Mouse (Mus musculus) urinary bladder, postnatal 4 days (tissue): ENCODE results near the gene C1qc.

ENCODE experiments used
- DNase-seq, 2 experiments: peaks; one replicate each; pipeline ENCODE4 v3.0.0; 2021 to 2022; ENCODE audit warnings: low spot score in 2 of 2

Gene C1qc

DNA sequence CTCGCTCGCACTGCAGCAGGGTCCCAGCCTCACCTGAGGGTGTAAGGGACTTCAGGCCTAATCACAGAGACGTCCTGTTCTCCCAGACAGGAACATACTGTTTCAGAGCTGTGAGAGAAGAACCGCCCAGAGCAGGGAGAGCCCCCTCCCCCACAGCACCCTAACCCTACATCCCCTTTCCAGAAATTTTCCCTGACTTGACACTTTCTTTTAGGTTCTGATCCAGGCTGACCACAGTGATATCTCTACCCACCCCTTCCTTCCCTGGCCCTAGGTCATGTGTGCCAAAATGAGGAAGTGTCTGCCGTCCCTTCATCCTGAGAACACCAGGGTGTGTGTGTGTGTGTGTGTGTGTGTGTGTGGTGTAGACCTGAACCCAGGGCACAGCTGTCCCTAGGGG is at the start of gene C1qc:
Gene C1qc, minus strand, starts transcription at position 255 of the 400 bp plus-strand sequence.
- no peak for DNase-seq

DNA sequence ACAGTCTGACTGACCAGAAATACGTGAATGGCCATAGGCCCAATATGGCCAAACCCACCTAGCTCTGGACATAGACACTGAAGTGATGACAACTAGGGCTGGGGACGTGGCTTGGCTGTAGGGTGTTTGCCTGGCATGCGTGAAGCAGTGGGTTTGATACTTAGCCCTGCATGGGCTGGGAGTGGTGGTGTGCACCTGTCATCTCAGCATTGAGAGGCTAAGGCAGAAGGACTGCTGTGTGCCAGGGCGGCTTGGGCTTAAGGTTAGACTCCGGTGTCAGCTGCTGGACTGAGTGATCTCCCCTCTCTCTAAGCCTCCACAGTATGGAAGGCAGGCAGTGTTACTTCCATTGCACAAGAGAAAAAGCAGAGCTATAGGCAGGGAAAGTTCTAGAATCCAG is 45.1 kb upstream of the C1qc start:
- DNase-seq = no peak

DNA sequence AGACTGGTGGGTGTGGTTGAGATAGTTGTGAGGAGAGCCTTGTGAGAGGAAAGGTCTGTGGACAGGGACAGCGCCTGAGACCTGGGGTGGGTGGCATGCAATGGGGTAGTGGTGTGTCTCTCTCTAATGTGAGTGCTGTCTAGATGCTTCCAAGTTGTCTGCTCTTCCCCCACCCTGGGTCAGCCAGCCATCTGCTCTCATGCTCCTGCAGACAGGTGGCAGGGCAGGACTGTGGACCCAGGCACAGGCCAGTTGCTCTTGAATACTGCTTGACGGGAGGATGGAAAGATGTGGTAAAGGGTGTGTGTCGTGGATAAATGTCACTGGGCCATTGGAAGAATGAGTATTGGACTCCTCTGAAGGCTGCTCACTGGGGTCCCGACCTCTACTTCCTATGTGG is 44.5 kb upstream of the C1qc start:
- DNase-seq = no peak

DNA sequence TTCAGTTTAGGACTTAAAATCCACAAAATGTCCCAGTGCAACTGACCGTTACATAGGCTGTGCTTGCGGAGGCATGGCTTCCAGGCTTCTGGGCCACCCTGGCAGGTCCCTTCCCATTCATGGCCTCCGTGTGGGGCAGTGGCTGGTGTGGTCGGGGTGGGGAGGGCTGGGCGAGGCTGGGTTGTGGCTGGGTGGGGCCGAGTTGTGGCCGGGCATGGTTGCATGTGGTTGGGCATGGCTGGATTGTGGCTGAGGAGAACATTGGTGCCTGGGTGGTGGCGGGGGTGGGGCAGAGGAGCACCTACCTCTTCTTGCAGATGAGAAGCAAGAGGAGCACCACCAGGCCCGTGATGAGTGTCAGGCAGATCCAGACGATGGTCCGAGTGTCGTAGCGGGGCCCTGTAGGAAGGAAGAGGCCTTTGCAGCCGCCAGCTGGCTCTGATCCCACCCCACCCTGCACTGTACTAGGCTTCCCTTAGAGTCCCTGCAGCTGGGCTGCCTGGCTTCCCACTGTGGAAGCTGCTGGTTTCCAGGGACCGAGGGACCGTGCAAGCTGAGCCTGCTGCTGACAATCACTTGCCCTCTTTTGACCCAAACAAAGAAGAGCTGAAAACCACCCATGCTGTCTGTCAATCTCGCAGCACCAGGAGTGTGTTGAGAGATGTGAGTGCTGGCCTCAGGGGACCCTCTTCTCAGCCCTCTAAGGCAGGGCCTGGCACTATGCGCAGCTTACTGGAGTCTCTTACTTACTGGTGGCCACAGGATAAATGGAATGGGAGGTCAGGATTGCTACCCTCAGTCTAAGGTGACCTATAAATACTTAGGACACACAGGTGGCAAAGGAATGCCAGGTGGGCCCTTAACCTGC is 42.1 kb upstream of the C1qc start:
- DNase-seq = no peak

DNA sequence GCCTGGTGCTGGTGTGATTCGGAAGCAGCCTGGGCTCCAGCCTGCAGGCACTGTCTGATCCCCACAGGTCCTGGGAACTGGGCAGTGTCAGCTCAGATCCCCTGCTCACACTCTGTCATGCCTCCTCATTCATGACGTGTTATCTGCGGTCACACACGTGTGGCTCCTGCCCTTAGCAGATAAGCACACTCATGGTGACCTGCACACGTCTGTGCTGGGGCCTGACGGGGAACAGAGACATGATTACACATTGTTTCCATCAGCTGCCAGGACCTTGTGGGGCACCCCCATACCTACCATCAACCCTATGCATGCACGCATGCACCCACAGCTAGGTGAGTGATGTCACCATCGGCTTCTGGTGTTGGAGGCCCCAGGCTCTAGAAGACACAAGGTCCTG is 37.6 kb upstream of the C1qc start:
- no peak for DNase-seq

DNA sequence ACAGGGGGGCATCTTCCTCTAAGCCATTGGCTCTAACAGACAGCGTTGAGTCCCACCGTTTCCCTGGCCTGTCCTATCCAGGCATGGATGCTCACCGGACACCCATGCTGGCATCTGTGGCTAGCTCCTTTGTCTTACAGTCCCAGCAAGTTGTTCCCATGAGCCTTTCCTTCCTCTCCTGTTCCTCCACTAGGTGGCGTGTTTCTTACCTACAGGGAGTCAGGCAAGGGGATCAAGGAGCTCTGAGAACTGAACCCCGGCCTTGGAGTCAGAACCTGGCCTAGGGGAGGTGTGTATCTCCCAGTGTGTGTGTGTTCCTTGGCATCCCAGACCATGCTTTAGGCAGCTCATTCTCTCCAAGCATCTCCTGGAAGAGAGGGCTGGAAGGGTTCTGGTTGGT is 36.1 kb upstream of the C1qc start:
- no peak for DNase-seq

DNA sequence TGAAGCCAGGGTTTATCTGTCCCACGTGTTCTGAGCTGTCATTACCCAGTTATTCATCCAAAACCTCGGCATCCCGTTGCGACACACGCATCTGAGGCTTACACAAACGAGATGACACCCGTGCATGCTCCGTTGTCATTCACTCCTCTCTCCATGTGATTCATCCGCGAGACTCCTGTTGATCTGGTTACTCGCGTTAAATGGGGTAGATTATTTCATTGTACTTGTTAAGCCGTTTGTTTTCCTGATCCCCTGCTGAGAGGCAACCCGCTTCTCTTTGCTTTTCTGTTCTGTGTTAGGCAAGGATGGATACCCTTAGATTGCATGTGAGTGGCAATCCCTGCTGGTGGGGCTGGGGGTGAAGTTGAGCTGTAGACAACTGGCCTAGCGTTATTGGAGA is 32.9 kb upstream of the C1qc start:
- DNase-seq = no peak

DNA sequence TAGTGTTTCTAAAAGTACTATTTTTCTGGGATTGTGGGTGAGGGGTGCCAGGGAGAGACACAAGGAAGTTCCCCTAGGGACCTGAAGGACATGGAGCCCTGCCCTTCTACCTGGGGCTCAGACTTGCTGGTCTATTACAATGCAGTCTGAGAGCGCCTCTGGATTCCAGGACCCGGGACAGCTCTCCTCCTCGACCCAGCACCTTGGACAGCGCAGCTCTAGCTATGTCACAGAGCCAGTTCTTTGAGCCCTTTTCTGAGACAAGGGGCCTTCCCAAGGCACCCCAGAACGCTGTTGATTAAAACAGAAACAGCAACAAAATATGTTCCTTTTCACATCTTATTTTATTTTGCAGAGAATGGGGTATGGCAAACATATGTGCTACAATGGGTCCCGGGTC is 31.7 kb upstream of the C1qc start:
- DNase-seq = peak; percentile 44 to 76

DNA sequence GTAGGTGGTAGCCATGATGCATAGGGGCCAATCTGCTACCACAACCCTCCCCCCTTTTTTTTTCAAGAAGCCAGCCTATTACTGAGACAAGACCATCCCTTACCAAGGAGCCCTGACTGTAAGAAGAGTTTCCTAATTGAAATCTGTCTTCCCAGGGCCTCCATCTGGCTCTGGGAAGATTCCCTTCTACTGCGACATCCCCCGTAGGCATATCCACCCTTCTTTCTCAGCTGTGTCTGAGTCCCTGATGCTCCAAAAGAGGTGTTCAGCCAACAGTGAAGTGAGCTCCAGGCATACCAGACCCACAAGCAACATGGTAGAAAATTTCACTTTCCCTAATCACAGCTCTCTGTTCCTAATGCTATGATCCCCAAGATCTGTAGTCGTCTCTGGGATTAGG is 26.7 kb upstream of the C1qc start:
- no peak for DNase-seq

DNA sequence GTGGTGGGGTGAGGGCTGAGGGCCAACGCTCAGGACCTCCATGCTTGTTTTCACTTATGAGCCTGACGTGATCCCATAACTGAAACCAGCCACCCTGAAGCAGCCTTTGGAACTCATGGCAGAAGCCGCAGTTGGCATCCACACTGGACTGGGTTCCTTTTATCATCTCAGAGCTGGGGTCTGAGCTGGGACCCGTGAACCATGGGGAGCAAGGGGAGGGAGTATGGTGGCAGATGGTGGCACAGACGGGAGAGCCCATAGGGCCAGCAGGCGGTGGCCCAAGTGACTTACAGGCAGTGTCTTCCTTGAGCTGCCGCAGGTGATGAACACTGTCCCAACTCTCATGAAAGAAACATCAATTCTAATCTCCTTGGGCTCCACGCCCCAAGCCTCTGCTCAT is 26.0 kb upstream of the C1qc start:
- DNase-seq = no peak

DNA sequence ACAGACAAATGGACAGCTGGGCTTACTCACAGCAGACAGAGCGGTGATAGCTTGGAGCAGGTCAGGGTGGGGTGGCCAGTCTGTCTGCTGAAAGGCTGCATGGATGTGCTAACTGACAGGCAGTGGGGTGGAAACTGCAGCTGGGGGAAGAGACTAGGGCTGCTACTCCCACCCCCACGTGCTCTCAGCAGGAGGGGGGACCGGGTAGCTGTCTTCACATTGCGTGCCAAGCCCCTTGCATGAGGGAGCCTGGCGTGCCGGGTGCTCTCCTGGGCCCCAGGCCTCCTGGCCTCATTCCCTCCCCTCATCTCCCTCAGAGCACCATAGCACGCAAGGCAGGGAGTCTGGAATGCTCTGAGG is 24.3 kb upstream of the C1qc start:
- no peak for DNase-seq

DNA sequence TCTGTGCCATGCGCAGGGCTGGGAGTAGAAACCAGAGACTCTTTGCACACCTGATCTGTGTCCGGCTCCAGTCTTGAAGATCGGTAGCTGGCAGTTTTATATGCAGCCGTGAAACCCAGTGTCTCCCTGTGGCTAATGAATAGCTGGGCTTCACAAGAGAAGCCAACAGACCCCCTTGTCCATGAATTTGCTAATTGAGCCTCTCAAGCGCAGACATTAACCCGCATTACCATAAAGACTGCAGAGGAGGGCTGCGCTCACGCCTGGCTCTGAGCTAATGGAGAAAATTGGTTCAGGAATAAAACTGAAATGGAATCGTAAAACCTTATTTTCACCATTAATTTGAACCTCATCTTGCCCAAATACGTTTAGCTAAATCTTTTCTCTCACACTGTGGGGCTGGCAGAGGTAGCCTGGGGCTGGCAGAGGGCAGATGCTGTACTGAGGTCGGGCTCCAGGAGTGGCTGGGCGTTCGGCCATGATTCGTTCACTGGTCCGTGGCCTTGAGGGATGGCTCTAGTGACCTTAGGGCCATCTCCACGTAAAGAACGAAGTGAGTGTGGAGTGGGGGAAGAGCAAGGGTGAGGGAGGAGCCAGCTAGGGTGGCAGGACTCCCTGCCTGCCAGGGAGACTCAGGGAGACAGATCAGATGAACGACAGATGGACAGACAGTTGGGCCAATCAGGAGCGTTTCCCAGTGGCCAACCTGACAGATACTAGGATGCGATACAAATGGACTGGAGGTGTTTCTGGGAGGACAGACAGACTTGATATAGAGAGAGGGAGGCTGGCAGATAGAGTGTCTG is 23.7 kb upstream of the C1qc start:
- DNase-seq = no peak

DNA sequence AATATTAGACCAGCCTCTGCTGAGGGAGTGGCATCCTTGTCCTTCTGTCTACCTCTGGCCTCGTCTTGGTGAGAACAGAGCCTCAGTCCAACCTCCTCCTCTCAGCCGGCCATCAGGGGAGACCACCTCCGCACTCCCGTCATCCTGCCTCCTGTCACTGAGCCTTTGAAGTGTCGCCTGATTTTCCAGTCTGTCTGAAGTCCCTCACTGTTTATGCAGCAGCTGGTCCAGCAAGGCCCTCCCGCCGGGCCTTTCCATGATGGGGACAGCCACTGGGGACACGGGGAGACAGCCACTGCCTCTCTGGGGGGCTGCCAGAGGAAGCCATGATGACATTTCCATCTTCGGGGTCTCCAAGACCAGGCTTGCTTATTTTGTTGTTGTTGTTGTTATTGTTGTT is 20.0 kb upstream of the C1qc start:
- no peak for DNase-seq

DNA sequence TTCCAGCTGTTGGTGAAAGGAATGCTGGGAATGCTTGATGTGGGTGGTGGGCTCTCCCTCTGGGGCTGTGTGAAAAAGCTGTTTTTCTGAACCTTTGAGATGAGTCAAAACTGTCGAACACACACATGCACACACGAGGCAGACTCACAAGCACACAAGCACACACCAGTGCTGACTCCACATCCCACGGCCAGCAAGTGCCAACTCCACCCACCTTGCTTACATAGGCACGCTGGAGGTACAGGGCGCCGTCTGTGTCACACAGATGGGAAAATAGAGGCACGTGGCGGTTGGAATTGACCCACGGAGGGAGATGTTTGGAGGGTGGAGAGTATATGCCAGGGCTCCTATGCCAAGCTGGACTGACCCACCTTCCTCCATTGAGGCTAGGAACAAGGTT is 18.9 kb upstream of the C1qc start:
- no peak for DNase-seq

DNA sequence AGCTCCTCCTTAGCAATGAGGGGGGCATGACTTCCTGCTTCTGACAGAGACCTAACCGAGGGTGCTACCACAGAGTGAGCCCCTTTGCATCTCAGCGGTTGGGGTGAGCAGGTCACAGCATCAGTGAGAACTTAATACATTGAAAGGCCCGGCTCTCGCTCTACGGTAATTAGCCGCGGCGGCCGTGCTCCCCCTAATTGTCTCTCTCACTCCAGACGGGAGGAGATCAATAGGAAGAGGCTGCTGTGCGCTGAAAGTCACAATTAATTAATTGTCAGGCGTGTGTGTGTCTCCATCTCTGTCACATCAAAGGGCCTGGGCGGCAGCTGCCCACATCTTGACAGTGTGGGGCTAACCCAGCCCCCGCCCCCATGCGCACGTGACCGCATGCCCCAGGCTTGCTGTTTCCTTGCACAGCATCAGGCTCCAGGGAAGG is 18.4 kb upstream of the C1qc start:
- no peak for DNase-seq

DNA sequence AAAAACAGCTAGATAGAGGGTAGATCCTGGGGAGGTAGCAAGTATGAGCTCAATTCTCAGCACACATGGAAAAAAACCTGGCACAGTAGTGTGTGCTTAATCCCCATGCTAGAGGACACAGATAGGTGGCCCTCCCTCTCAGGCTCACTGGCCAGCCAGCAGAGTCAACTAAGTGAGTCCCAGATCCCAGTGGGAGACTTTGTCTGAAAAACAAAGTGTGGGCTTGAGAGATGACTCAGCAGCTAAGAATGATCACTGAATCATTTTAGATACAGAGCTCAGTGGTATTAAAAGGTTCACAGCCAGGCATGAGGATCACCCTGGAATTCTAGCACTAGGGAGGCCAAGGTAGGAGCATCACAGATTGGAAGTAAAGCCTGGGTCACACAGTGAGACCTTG is 14.9 kb upstream of the C1qc start:
- no peak for DNase-seq

DNA sequence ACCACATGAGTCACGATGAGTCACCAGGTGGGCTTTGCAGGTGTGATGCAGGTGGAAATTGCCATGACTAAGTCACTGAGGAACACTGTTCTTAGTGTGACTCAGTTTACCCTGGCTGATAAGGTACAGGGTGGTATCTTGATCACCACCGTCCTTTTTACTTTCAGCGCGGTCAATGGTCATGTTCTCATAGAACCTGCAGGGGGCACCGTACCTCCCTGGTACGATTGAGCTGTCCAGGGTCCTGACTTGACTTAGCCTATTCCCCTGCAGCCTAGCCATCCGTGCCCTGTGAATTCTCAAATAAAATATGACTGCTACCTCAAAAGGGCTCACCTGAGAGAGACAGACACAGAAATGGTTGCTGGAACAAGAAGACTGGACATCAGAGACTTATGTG is 14.2 kb upstream of the C1qc start:
- no peak for DNase-seq

DNA sequence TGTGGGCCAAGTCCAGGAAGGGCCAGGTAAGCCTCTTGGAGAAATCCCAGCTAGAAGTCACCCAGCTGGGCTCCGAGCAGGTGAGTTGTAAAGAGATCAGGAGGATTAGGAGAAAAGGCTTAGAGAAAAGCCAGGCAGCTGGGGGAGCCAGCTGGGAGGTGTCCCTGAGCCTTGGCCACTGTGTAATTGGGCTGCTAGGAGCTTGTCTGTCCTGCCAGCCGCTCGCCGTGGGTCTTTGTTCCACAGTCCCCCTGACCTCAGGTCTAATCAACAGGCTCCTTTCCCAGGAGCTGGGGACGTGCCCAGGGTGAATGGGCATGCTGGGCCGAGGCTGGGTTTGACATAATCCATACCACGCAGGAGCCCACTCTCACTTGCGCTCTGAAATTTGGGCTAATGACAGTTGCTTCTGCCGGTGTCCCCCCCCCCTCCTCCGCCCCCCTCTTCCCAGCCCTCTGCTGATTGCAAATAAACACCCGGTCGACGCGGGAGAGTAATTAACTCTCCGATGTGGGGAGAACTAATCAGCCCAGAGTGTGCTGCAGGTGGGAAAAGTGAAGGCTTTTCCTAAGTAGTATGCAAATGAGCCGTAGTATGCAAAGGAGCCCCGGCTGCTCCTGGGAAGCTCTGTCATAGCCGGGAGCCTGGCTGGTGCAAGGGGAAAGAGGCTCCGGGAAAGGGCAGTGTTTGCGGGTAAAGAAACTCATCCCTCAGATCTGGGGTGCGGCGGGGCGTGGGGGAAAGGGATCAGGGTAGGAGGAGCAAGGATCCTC is 12.1 kb upstream of the C1qc start:
- DNase-seq = no peak

DNA sequence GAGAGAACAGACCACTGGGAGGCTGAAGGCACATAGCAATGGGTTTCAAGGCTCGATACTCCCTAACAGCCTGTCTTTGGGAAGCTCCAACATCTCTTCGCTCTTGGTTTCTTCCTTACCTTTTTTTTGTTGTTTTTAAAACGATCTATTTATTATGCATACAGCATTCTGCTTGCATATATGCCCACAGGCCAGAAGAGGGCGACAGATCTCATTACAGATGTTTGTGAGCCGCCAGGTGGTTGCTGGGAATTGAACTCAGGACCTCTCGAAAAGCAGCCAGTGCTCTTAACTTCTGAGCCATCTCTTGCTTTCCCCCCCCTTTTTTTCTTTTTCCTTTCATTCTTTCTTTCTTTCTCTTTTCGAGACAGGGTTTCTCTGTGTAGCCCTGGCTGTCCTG is 6.3 kb upstream of the C1qc start:
- DNase-seq = no peak

DNA sequence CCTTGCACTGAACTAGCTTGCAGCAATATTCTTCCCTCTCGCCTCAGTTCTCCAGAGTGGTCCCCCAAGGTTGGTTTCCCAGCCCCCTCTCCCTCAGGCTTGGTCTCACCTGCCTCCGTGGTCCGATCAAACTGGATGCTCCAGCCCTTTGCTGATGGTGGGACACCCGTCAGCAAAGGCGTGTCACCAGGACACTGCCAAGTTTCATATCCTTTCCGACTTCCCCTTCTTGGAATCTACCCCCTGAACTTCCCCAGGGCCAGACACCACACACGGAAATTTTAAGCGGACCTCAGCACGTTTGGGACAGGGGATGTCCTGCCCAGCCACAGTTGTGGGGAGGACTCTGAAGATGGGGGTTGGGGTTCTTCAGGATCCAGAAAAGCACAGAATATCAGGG is 5.8 kb upstream of the C1qc start, which contains the start of gene C1qa:
Gene C1qa, minus strand, starts transcription at position 167 of the 400 bp plus-strand sequence.
- DNase-seq = no peak

DNA sequence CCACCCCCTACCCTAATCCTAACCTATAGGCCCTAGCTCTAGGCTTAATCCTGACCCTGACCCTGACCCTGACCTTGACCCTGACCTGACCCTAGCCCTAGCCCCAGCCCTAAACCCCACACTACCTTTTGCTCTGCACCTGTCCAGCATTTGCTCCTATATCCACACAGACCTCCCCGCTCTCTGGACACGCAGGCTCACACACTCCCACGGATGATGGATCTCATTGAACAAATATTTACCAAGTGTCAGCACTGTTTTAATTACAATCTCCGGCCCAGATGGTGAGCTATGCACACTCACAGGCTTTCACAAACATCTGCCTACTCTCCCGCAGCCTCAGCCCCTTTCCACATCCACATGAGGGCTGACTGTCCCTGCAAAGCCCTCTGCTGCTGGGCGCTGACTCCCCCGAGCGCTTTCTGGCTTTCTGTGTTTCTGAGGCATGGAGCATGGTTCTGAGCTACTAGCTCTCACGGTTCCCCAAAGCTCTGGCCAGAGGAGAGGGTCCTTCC is 5.3 kb upstream of the C1qc start:
- no peak for DNase-seq

DNA sequence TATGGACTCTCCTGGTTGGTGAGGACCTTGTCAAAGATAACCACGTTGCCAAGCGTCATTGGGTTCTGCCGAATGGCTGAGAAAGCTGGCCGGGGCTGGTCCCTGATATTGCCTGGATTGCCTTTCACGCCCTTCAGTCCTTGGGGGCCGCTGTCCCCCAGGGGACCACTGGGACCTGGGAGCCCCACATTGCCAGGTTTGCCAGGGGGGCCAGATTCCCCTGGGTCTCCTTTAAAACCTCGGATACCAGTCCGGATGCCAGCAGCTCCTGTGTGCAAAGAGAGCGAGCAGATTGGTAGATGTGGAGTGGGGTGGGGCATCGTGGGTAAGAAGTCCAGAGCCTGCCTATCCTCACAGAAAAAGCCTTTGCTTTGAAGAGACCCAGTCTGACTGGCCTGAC is 3.6 kb upstream of the C1qc start:
- DNase-seq = no peak
